Mouse (Mus musculus) hindbrain, postnatal 0 days (tissue): ENCODE measurements around the gene Ccdc9. TPM values are rescaled to one million over a fixed set of nuclear protein-coding genes. Genes with fewer than 3 reads are reported as not detected.

Experiments used
- ATAC-seq: fragments of 200-750 bp; cut with Nextera tagmentation; 2 replicates; pipeline ENCODE4 v1.8.0; 2017; ENCODE audit warnings: mild to moderate bottlenecking, moderate TSS enrichment, moderate library complexity
- DNase-seq: peaks from one replicate; pipeline ENCODE4 v3.0.0-alpha.2; 2015; ENCODE audit warnings: low spot score
- H3K27ac ChIP-seq: fragments of 300-500 bp; sonication (generic); 2 replicates; pipeline ENCODE4 v1.5.1; 2014; ENCODE audit warnings: mild to moderate bottlenecking
- H3K27me3 ChIP-seq: fragments of 300-500 bp; sonication (generic); 2 replicates; pipeline ENCODE4 v1.6.1; 2014; ENCODE audit warnings: low read length, mixed read lengths; ENCODE audit not compliant: insufficient read depth
- H3K36me3 ChIP-seq: fragments of 300-500 bp; sonication (generic); 2 replicates; pipeline ENCODE4 v1.6.1; 2014; ENCODE audit warnings: low read length, mixed read lengths; ENCODE audit not compliant: insufficient read depth
- H3K4me1 ChIP-seq: fragments of 300-500 bp; sonication (generic); 2 replicates; pipeline ENCODE4 v1.6.1; 2014; ENCODE audit warnings: antibody characterized with exemption, low read length, mixed read lengths; ENCODE audit not compliant: insufficient read depth
- H3K4me2 ChIP-seq: fragments of 300-500 bp; sonication (generic); 2 replicates; pipeline ENCODE4 v1.6.1; 2014; ENCODE audit warnings: low read depth, mild to moderate bottlenecking, low read length, moderate library complexity, mixed read lengths
- H3K4me3 ChIP-seq: fragments of 300-500 bp; sonication (generic); 2 replicates; pipeline ENCODE4 v1.5.1; 2014; ENCODE audit warnings: low read length
- H3K9ac ChIP-seq: fragments of 300-500 bp; sonication (generic); replicated peaks from 2 replicates; pipeline ENCODE4 v1.6.1; 2014; ENCODE audit warnings: mild to moderate bottlenecking, low read length, moderate library complexity, mixed read lengths
- H3K9me3 ChIP-seq: fragments of 300-500 bp; sonication (generic); 2 replicates; pipeline ENCODE4 v1.6.1; 2016; ENCODE audit warnings: low read length, mixed read lengths
- CTCF ChIP-seq: IDR thresholded peaks from 2 replicates; pipeline ENCODE4 v1.5.1; 2016; ENCODE audit warnings: antibody characterized with exemption, control low read depth, low read depth
- WGBS: fragments of 180-500 bp; shearing (Covaris S2); extraction: QIAGEN DNeasy Blood & Tissue Kit; methylation state at CpG from one replicate; pipeline ENCODE4 v1.1.7; 2014; 5-methylcytosine and 5-hydroxymethylcytosine counted together
- polyA plus RNA-seq: library from polyadenylated mRNA; unstranded; fragments of >200 nt; fragmentation: Nextera tagmentation; extraction: Ambion mirVana; gene quantifications from 2 replicates; pipeline ENCODE4 v1.2.1, GENCODE M21; 2015
- total RNA-seq: library from RNA; depleted of rRNA; stranded (reverse); fragments of >200 nt; gene quantifications from 2 replicates; pipeline ENCODE4 v1.2.3, GENCODE M21; 2014

Ccdc9 gene
- total and polyA plus RNA-seq, 2 experiments from 2014 or later: 14.8 to 27.9 TPM

DNA sequence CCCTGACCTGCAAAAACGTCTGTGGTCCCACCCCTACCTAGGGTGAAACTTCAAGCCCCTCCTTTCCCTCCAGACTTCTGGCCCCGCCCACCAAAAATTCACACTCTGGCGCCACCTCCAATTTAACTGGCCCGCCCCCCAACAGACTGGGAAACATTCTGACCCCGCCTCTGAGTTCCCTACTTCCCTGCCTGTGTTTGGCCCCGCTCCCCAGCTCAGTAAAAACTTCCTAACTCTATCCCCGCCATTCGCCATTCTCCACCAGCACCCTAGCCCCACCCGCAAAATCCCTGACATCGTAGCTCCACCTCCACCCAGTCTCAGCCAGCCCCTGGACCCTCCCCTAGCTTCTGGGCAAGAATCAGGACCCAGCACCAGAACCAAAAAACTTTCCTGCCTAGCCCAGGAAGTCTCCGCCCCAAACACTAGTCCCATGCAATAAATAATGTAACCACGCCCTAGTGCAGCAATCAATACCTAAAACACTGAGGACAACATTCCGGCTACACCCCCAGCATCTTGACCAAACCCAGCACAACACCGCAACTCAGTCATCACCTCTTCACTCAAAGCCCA lies 1.1 kb downstream of the Ccdc9 start:
- 4% methylated on average over 14 of the region's 14 CpGs for WGBS
- Histone ChIP-seq H3K4me2 (peak overlapping the region; percentile 65), H3K27ac (peak overlapping the region; percentile 88; the same call in 1 of the 2 replicates), H3K9me3 (no peaks in the 10 kb centered on the region), H3K4me1 (0 out of 2 replicates have a peak, but pooled peaks cover 3% of the 10 kb centered on the region), H3K9ac (0 out of 2 replicates have a peak overlapping the region, but pooled peaks have one; percentile 9), H3K36me3 (peaks cover 17% of the 10 kb centered on the region), H3K27me3 (no peaks in the 10 kb centered on the region), H3K4me3 (peak overlapping the region; percentile 56)
- no peak for TF ChIP-seq CTCF
- ATAC-seq: peak; percentile 43
- peak; percentile 28 for DNase-seq

GRCm38 (mm10) chr7:16284904-16285303 lies 1.7 kb downstream of the Ccdc9 start:
- Histone ChIP-seq H3K4me3 (no peak overlapping the region; the same call in 1 of the 2 replicates), H3K27me3 (no peaks in the 10 kb centered on the region), H3K36me3 (peaks cover 19% of the 10 kb centered on the region), H3K4me1 (0 out of 2 replicates have a peak, but pooled peaks cover 3% of the 10 kb centered on the region), H3K9me3 (no peaks in the 10 kb centered on the region), H3K27ac (no peak overlapping the region), H3K4me2 (peak overlapping the region; percentile 65), H3K9ac (no peak overlapping the region)
- no peak for DNase-seq
- TF ChIP-seq CTCF: no peak
- WGBS: 74% methylated on average over 9 of the region's 9 CpGs
- no peak for ATAC-seq

GRCm38 (mm10) chr7:16284001-16284400 lies 2.6 kb downstream of the Ccdc9 start:
- TF ChIP-seq CTCF: no peak
- no peak for ATAC-seq
- no peak for DNase-seq
- 0 out of 2 replicates have a peak, but pooled peaks cover 3% of the 10 kb centered on the region for H3K4me1 ChIP-seq
- no peaks in the 10 kb centered on the region for H3K27me3 ChIP-seq
- H3K9me3 ChIP-seq: no peaks in the 10 kb centered on the region
- H3K9ac ChIP-seq: no peak overlapping the region
- H3K4me2 ChIP-seq: no peak overlapping the region
- no peak overlapping the region for H3K27ac ChIP-seq
- WGBS: 89% methylated on average over 8 of the region's 8 CpGs
- peaks cover 19% of the 10 kb centered on the region for H3K36me3 ChIP-seq
- no peak overlapping the region for H3K4me3 ChIP-seq

DNA sequence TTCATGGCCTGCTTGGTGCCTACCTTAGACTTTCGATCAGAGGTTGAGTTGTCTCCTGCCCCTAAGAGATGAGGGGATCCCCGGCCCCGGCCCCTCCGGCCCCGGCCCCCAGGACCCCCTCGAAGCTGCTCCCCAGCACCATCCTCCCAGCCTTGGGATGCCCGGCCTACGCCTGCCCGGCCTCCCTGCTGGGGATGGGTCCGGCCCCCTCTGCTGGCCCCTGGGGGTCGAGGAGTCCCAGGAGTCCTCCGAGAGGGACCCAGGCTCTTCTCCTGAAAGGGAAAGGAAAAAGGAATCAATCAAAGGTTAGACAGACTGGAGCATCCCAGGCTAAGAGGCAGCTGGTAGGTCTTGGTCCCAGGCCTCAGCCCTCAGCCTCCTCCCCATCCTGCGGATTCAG lies 4.3 kb downstream of the Ccdc9 start:
- Histone ChIP-seq H3K4me3 (no peak overlapping the region), H3K4me2 (no peak overlapping the region), H3K9me3 (no peaks in the 10 kb centered on the region), H3K27me3 (no peaks in the 10 kb centered on the region), H3K27ac (no peak overlapping the region), H3K36me3 (peaks cover 19% of the 10 kb centered on the region), H3K9ac (0 out of 2 replicates have a peak overlapping the region, but pooled peaks have one; percentile 17), H3K4me1 (0 out of 2 replicates have a peak, but pooled peaks cover 3% of the 10 kb centered on the region)
- no peak for DNase-seq
- 86% methylated on average over 13 of the region's 13 CpGs for WGBS
- no peak for TF ChIP-seq CTCF
- ATAC-seq: no peak

DNA sequence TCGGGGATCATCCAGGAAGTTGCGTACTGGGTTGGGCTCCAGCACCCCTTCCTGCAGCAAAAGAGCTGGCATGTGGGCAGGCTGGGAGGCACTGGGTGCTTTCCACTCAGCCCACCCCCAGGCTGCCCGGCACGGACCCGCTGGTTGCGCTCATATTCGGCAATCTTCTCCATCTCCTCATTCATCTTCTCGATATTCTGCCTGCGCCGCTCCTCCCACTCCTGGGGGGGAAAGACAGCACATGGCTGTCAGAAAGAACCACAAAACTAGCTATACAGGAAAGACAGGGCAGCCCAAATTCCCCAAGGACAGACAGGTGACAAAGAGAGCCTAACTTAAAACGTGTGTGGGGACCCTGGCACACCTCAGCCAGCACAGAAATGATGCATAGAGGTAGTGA lies 5.9 kb downstream of the Ccdc9 start:
- H3K4me1 ChIP-seq: 0 out of 2 replicates have a peak, but pooled peaks cover 3% of the 10 kb centered on the region
- H3K9ac ChIP-seq: no peak overlapping the region
- ATAC-seq (no peak), DNase-seq (no peak)
- no peak for TF ChIP-seq CTCF
- H3K4me3 ChIP-seq: no peak overlapping the region
- H3K27ac ChIP-seq: no peak overlapping the region
- no peaks in the 10 kb centered on the region for H3K9me3 ChIP-seq
- no peak overlapping the region for H3K4me2 ChIP-seq
- H3K36me3 ChIP-seq: peaks cover 35% of the 10 kb centered on the region
- 88% methylated on average over 11 of the region's 11 CpGs for WGBS
- H3K27me3 ChIP-seq: no peaks in the 10 kb centered on the region

GRCm38 (mm10) chr7:16274922-16275890 lies 11.4 kb downstream of the Ccdc9 start:
- Histone ChIP-seq H3K27me3 (no peaks in the 10 kb centered on the region), H3K4me3 (no peak overlapping the region), H3K36me3 (peaks cover 23% of the 10 kb centered on the region), H3K9ac (no peak overlapping the region), H3K4me2 (no peak overlapping the region), H3K27ac (no peak overlapping the region), H3K4me1 (peaks cover 10% of the 10 kb centered on the region; the same call in 1 of the 2 replicates), H3K9me3 (no peaks in the 10 kb centered on the region)
- no peak for TF ChIP-seq CTCF
- no peak for DNase-seq
- WGBS: 88% methylated on average over 10 of the region's 10 CpGs
- no peak for ATAC-seq
